Mouse (Mus musculus) megakaryocyte, embryonic 14.5 days (primary cell): ENCODE measurements around the gene Arhgap15.

ENCODE experiments used
- FLI1 ChIP-seq: IDR thresholded peaks from 2 replicates; pipeline ENCODE4 v1.6.1; 2012; ENCODE audit warnings: low read length, inconsistent platforms, mixed read lengths
- GATA1 ChIP-seq: IDR thresholded peaks from 3 replicates; pipeline ENCODE4 v1.6.1; 2012; ENCODE audit warnings: mixed read lengths, low read length, inconsistent platforms, borderline replicate concordance

GRCm38 (mm10) chr2:44060306-44060705 is 311.7 kb downstream of the Arhgap15 start:
- TF ChIP-seq FLI1 (no peak), GATA1 (no peak)
